Mouse (Mus musculus): Measurements from ENCODE around the gene Myf6. TPM values are rescaled to one million over a fixed set of nuclear protein-coding genes. Genes with fewer than 3 reads are reported as not detected.

The Myf6 gene
- not detected for total RNA-seq (2023)

GRCm38 (mm10) chr10:107494568-107494967 is at the start of gene Myf6:
Gene Myf6 (minus strand): TSS chr10:107494737.

GRCm38 (mm10) chr10:107485870-107486269 is 8.7 kb downstream of the Myf6 start, which contains the start of gene Myf5:
Gene Myf5 (minus strand): TSS chr10:107486134.

Other genes with a start within 250 kb of the Myf6 start
- not detected for gene Lin7a, start 223.1 kb downstream of the Myf6 start, total RNA-seq (2023)
- not detected for gene Myf5, start 8.6 kb downstream of the Myf6 start, total RNA-seq (2023)
- not detected for gene Ptprq, start 225.3 kb upstream of the Myf6 start, total RNA-seq (2023)